Mouse (Mus musculus) sigmoid colon, adult 10 weeks (tissue): ENCODE data around the gene Galnt15. TPM values are rescaled to one million over a fixed set of nuclear protein-coding genes. Genes with fewer than 3 reads are reported as not detected.

ENCODE experiments used
- polyA plus RNA-seq: library from polyadenylated mRNA; stranded (reverse); fragments of 350-450 nt; fragmentation: Illumina TruSeq; extraction: RNeasy Lipid Tissue Mini Kit (QIAGEN cat#74804); gene quantifications from one replicate; pipeline ENCODE4 v1.2.3, GENCODE M21; 2014; ENCODE audit warnings: low read depth, low replicate concordance

The Galnt15 gene
- polyA plus RNA-seq, result 5.3 TPM

DNA sequence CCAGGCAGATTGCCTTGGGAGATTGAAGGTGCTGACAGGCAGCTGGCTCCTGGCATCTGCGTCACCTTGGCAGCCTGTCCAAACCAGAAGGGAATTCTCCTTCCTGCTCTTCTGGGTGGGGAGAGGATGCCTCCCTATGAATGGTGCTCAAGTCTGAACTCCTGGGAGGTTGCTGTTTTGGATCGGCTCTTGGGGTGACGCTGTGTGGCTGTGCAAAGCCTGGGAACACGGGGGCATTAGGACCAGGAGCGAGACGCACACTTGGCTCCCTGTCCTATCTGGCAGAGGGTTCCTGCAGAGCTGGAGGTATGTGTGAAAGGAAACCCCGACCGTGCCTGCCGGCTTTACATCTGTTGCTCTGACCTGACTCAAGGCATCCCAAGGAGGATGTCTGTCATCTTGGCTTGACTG, at the start of gene Galnt15:
Galnt15 (plus strand) TSS at position 309 of the 411 bp plus-strand sequence.

DNA sequence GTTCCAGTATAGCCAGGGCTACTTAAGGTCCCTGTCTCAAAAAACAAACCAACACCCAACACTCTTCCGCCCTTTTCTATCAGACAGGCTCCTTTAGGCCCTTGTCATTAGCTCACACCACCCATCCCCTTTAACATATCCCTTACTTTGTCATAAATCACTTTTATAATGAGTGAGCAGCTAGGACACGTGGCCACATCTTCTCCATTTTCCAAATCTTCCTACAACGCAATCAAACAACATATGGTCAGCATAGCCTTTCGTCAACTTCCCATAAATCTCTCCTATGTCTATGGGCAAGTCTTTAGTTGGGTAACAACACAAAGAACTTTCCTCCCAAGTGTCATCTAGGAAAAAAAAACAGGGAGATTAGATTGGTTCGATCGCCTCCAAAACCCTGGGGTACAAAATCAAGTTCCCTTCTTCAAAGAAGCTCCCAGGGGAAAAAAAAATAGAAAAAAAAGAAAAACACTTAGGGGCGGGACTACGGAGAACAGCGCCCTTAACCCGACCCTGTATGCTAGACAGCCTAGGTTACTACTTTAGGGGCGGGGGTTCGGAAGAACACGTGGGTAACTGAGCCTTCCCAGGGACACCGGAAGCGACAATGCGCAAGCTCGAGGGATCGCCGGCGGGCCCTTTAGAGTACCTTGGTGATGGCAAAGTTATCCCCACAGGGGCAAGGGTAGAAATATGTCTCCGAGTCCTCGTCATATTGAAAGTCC, 56.1 kb downstream of the Galnt15 start, which contains the start of gene Oxnad1:
Oxnad1 (plus strand) TSS at position 614 of the 725 bp plus-strand sequence.

DNA sequence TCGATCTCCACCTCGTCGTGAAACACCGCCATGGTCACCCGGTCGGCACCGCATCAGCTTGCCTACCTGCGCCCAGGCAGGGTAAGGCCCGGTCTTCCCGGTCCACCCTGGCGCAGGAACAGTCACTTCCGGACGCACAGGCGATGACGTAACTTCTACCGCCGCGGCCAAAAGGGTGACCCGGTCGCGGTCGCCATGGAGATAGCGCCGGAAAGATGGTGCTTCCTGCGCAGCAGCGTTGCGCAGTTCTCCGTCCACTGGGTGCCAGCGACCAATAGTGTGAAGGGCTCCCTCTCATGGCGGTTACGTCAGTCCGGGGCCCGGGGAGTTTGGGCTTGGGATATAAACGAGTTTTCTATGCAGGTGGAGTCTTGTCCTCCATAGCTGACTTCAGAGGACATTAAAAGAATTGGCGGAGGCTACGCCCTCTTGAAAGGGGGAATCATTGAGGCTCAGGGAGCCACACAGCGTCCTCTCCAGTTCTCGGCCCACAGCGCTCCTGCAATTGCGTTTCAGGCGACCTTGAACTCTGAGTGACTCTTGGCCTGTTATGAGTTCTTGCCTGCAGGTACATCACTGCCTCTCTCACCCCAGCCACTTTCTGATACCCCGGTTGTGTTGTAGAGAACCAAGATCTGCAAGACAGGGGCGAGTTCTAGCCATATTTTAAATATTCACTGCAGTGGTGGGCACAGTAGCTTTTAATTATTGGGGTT, 56.9 kb downstream of the Galnt15 start, which contains the start of gene Dph3:
Dph3 (minus strand) TSS at position 244 of the 716 bp plus-strand sequence.

Other genes with a start within 250 kb of the Galnt15 start
- 51.6 TPM for gene Ankrd28, start 198.3 kb upstream of the Galnt15 start, polyA plus RNA-seq
- gene Oxnad1, start 56.4 kb downstream of the Galnt15 start, polyA plus RNA-seq, result 58.3 TPM
- gene Dph3, start 56.7 kb downstream of the Galnt15 start, polyA plus RNA-seq, result 51.0 TPM
- gene Msmb, start 113.0 kb downstream of the Galnt15 start, polyA plus RNA-seq, result not detected
- gene Ncoa4, start 130.9 kb downstream of the Galnt15 start, polyA plus RNA-seq, result 228 TPM
- gene Timm23, start 172.9 kb downstream of the Galnt15 start, polyA plus RNA-seq, result 92.7 TPM
- gene Parg, start 173.0 kb downstream of the Galnt15 start, polyA plus RNA-seq, result 49.2 TPM